Mouse (Mus musculus): Measurements from ENCODE around the gene Lbx1.

Gene Lbx1

DNA sequence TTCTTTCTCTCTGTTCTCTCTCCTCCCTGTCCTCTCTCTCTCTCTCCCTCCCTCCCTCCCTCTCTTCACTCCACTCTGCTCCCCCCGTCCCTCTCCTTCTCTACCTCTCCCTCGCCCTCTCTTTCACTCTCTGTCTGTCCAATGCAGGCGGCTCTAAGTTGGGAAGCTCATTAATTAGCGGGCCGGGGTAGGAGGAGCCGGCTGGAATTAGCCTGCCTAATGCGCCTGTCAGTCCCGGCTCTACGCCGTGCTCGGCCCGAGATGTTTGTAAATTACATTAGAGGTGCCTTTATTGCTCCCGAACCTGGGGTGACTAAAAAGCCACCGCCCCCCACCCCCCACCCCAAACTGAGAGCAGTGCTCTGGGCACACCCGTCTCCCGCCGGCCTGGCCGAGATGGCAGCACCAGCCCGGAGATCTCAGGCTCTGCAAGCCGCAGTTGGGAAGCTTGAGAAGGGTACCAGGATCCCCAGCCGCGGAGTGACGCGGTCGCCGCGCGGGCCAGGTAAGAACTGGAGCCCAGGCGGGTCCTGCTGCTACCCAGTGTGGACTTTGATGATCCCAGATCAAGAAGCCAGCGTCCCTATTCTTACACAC is at the start of gene Lbx1:
Gene Lbx1 (minus strand): TSS at position 47 of the 597 bp plus-strand sequence.
- in situ Hi-C loops (cut with MboI; ENCODE audit: low pct_unique_long_range_greater_than_20kb in 1 of 2, low sequenced_read_pairs in 2 of 2, unreplicated experiment in 1 of 2), result loop anchor here (5.0 to 25.0 kb wide), 5 partner anchors 66 to 1624 kb away; partner anchors contain the start of genes Fgf8 (in 1 of the 2), Nkx2-3 (in 1 of the 2), Npm3 (in 1 of the 2) and Tlx1 (in 1 of the 2)

DNA sequence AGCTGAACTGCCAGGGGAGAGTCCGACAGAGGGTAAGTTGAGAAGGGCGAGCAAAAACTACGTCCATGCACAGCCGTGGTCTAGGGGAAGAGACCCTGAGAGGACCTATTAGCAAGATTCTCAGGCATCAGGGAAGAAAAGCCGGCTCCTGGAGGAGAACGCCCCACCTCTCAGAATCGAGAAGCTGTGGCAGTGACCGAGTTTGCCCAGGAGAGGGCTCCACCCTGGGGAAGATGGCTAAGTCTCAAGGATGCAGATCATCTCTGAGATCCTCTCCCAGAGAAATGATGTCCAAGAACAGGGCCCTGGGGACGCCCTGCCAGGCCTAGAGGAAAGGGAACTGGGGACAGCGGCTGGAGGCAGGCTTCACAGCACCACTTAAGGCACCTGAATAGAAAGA is 47.7 kb upstream of the Lbx1 start:
- in situ Hi-C loops (cut with MboI; ENCODE audit: low pct_unique_long_range_greater_than_20kb in 1 of 2, low sequenced_read_pairs in 2 of 2, unreplicated experiment in 1 of 2), result no loop called here

DNA sequence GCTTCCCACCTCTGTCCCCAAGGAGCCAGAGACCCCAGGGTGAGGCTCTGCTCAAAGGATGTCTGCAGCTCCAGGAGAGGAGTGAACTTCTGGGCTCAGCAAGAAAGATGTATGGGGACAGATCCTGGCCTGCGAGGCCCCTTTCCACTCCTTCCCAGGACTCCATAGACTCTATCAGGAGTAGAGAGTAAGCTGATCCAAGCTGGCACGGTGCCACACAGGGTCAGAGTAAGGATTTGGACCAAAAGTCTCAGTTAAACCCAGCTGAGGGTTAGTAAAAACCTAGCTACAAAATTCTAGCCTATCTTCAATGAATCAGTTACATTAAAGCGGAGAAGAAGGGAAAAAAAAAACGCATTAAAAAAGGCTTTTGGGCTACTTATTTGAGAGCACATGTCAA is 40.6 kb upstream of the Lbx1 start:
- in situ Hi-C loops (cut with MboI; ENCODE audit: low pct_unique_long_range_greater_than_20kb in 1 of 2, low sequenced_read_pairs in 2 of 2, unreplicated experiment in 1 of 2), result no loop called here

DNA sequence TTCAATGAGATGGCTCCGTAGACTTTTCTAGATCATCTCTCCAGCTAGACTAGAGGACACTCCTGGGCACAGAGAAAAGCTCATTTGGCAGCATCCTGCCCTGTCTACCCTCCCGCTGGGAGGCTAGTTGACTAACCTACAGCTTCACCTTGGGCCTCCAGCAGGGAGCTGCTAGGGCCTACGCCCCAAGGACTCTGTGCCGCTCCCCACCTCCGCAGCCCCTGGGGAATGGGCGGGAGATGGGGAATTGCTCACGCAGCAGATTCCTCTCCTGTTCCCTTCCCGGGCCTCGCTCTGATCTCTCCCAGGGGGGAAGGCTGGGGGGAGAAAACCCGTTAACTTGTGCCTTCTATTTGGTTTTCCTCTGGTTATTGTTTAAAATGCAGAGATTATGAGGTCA is 36.4 kb upstream of the Lbx1 start:
- in situ Hi-C loops (cut with MboI; ENCODE audit: low pct_unique_long_range_greater_than_20kb in 1 of 2, low sequenced_read_pairs in 2 of 2, unreplicated experiment in 1 of 2), result no loop called here

DNA sequence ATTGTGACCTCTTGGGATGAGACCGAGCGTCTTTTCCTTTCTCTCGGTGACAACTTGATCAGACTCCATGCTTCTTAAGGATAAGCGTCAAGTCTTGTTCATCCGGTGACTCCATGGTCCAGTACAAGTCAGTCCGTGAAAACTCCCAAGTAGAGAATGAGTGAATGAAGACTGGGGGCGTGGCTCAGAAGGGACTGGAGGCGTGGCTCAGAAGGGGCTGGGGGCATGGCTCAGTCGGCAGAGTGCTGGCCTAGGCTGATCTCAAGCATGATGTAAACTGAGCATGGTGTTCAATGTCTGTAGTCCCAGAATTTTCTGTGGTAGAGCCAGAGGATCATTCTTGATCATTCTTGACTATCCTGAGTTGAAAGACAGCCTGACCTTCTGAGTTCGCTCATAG is 27.4 kb upstream of the Lbx1 start:
- in situ Hi-C loops (cut with MboI; ENCODE audit: low pct_unique_long_range_greater_than_20kb in 1 of 2, low sequenced_read_pairs in 2 of 2, unreplicated experiment in 1 of 2), result no loop called here

DNA sequence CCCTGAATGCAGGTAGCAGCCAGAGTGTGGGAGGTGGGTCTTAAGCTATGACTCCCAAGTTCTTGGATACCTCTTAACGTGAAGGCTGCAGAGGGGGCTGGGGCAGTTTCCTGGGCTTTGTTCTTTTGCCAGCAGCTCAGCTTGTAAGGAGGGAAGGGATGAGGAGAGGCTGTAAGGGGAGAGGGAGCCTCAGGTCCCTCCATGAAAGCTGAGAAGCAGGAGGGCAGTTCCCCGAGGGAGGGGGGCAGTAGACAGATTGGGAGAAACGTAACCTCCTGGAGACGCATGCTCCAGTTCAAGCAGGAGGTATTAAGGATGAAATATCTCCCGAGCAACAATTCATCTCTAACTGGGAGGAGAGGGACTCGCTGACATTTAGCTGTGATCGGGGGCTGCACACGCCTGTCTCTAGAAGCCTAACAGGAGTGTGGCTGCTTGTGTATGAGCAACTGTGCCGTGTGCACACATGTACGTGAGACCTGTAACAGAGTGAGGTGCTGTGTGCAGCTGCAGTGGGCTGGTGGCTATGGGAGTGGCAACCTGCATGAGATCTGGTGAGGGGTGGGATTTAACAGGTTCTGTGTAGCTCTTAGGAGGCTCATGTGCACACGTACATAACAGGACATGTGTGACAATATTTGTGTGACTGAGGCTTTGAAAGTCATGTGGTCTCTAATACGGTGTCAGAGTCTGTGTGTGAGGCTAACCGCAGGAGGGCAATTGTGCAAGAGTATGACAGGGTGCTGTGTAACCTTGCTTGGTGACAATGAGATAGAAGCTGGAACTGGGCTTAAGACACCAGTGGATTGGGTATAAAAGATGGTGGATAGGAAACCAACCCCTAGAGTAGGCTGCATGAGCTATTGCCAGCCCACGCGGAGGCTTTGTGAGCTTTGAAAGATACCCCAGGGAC is 22.1 kb upstream of the Lbx1 start:
- in situ Hi-C loops (cut with MboI; ENCODE audit: low pct_unique_long_range_greater_than_20kb in 1 of 2, low sequenced_read_pairs in 2 of 2, unreplicated experiment in 1 of 2), result no loop called here

DNA sequence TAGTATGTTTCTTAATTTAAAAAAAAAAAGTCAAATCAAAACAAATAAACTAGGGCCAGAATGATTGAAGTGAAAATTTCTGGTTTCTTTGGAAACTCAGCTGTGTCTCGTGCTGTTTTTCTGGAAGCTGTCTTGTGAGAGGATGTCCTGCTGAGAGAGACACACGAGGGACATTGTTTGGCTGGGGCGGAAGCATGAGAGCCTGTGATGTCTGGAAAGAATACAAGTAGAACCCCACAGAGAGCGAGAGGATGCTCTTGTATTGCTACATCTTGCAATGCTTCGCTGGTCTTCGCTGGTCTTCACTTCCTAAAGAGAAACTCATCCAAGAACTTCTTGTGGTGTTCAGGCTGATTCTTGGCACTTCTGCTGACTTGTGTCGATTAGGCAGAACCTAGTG is 19.2 kb upstream of the Lbx1 start:
- in situ Hi-C loops (cut with MboI; ENCODE audit: low pct_unique_long_range_greater_than_20kb in 1 of 2, low sequenced_read_pairs in 2 of 2, unreplicated experiment in 1 of 2), result no loop called here

DNA sequence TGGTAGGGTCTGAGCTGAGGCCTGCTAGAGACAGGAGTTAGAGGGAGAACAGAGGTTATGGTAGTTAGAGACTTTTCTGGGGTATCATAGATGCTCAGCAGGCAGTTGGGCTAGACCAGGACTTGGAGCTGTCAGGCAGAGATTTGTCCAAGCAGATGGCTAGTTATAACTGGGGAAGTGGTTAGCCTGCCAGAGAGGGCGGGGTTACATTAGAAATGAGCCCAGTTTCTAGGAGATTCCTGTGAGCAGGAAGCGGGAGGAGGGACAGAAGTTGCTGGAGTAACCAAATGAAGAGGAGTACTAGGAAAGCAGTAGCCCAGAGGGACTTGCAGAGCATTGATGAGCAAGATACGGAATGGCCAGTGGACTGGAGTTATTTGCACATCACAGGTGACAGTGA is 16.8 kb upstream of the Lbx1 start:
- in situ Hi-C loops (cut with MboI; ENCODE audit: low pct_unique_long_range_greater_than_20kb in 1 of 2, low sequenced_read_pairs in 2 of 2, unreplicated experiment in 1 of 2), result no loop called here

DNA sequence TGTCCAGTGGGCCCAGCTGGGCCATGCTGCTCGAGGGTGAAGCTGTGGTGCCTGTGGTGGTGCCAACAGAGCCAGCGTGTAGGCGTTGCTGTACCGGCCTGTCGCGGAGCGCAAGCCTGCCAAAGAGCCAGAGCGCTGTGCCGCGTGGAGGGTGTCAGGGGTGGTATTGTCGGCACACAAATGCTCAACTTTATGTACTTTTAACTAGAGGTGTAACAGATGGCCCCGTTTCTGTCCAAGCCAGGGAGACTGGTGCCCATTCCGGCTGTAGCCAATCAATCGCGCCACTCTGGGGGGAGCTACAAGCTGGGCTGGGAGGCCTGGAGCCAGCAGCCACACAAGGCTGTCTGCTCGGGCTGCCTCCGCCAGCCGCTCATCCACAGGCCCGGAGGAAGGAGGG is 13.1 kb upstream of the Lbx1 start:
- in situ Hi-C loops (cut with MboI; ENCODE audit: low pct_unique_long_range_greater_than_20kb in 1 of 2, low sequenced_read_pairs in 2 of 2, unreplicated experiment in 1 of 2), result loop anchor here in 1 of 2 experiments (25.0 kb wide), 1 partner anchor 1636 kb away; the partner anchor contains the start of gene Nkx2-3

DNA sequence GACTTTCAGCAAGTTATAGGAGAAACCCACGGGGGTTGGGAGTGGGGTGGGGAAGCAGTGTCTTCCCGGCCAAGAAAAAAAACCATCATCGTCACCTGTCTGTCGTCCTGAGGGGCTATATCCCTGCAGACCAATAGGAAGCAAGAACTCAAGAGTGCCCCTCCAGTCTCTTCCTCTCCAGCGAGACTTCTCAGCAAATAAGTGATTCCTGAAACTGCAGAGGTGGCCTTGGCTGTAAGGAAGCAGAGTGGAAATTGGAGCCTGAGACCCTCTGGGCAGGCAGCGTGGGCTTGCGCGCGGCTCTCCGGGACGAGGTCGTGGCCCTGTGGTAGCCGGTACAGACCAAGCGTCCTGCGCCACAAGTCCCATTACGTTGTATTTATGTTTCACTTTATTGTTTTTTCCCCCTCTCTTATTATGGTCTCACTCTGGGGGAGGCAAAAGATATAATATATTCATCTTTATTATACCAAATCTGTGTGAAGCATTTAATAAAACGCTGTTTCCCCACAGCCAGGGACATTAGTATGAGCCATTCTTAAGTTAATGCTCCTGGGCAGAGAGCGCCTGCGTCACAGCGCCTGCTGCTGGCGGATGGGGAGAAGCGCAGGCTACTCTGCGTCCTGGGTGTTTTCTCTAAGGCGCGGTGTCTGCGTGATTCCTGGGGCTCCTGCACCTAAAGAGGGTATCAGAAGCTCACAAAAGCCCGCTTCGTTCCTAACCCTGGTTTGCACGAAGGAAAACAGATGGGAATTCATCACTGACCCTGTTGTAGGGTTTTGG is 8.5 kb upstream of the Lbx1 start:
- in situ Hi-C loops (cut with MboI; ENCODE audit: low pct_unique_long_range_greater_than_20kb in 1 of 2, low sequenced_read_pairs in 2 of 2, unreplicated experiment in 1 of 2), result loop anchor here in 1 of 2 experiments (25.0 kb wide), 1 partner anchor 1632 kb away; the partner anchor contains the start of gene Nkx2-3

DNA sequence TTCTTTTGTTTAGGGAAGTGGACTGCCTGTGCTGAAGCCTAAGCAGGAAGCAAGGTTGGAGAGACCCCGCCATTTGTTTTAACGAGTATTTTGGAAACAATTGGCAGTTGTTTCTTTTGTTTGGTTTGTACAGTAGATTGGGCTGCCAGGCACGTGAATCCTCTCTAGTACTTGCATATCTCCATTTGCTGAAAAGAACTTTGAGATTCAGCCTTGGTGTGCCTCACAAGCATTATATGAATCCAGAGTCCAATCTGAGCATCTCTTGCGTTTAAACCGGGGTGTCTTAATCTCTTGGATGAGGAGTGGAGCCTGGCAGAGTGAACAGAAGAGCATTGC is 7.6 kb upstream of the Lbx1 start:
- in situ Hi-C loops (cut with MboI; ENCODE audit: low pct_unique_long_range_greater_than_20kb in 1 of 2, low sequenced_read_pairs in 2 of 2, unreplicated experiment in 1 of 2), result loop anchor here in 1 of 2 experiments (25.0 kb wide), 1 partner anchor 1631 kb away; the partner anchor contains the start of gene Nkx2-3

DNA sequence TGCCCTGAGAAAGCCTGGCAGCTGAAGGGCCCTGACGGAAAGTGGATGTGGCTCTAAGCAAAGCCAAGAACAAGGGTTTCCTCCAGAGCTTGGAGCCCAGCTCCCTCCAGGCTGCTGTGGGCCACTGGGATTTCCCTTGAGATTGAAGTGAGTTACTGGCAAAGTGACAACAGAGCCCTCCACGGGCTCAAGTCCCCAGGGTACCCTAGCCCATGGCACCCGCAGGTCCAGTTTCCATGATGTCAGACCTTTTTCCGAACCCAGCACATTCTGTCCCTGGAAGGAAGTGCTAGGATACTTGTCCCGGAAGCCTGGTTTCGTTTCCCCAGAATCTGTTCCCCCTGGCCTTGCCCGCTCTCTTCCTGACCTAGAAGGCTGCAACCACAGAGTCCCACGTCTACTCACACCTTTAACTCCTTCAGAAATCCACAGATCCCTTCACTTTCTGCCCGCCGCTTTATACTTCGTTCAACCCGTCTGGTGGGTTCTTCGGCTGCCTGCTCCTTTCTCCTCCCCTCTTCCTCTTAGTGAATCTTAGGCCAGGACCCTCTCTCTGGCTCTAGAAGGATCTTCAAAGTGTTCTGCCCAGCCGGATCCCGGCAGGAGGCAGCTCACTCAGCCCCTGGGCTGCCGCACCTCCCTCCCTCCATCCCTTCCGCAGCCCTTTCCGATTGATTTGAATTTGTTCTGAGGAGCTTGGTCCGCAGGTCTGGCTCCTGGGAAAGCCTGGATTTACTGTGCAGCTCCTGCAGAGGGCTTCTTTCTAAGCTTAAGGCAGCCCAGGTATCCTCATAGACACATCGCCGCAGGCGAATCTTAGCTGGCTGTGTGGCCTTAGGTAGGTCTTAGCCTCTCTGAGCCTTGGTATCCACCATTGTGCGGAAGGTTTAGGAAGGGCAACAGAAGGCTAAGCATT is 7.0 kb upstream of the Lbx1 start:
- in situ Hi-C loops (cut with MboI; ENCODE audit: low pct_unique_long_range_greater_than_20kb in 1 of 2, low sequenced_read_pairs in 2 of 2, unreplicated experiment in 1 of 2), result loop anchor here in 1 of 2 experiments (25.0 kb wide), 1 partner anchor 1630 kb away; the partner anchor contains the start of gene Nkx2-3

DNA sequence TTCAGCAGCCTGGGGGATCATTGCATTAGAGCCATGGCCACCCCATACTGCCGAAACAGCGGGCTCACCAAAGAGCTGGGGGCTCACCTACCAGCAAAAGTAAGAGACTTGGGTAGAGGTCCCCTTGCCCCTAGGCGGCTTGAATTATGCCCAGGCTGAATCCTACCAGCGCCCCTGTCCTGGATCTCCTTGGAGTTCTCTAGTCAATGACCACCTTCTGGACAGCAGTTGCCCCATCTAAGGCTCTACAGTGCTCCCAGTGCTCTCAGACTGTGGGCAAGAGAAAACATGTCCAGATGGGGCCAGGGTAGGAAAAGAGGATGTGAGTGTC is 6.4 kb upstream of the Lbx1 start:
- in situ Hi-C loops (cut with MboI; ENCODE audit: low pct_unique_long_range_greater_than_20kb in 1 of 2, low sequenced_read_pairs in 2 of 2, unreplicated experiment in 1 of 2), result loop anchor here in 1 of 2 experiments (25.0 kb wide), 1 partner anchor 1630 kb away; the partner anchor contains the start of gene Nkx2-3

DNA sequence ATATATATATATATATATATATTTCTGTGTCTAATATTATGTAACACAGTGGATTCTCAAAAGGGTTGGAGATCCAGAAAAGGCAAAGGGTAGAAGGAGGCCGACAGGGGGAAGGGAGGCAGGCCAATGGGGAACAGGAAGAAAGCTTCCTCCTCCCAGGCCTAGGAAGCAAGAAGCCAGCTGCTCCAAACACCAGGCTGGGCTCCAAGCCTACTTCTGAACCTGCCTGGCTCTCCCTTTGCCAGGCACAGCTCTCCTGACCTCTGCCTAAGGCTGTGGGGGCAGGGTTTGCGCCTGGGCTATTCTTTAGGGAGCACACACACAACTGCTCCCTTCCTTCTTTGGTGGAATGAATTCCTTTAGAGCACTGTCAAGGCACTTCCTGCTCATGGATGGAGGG is 4.4 kb upstream of the Lbx1 start:
- in situ Hi-C loops (cut with MboI; ENCODE audit: low pct_unique_long_range_greater_than_20kb in 1 of 2, low sequenced_read_pairs in 2 of 2, unreplicated experiment in 1 of 2), result loop anchor here in 1 of 2 experiments (25.0 kb wide), 1 partner anchor 1628 kb away; the partner anchor contains the start of gene Nkx2-3

DNA sequence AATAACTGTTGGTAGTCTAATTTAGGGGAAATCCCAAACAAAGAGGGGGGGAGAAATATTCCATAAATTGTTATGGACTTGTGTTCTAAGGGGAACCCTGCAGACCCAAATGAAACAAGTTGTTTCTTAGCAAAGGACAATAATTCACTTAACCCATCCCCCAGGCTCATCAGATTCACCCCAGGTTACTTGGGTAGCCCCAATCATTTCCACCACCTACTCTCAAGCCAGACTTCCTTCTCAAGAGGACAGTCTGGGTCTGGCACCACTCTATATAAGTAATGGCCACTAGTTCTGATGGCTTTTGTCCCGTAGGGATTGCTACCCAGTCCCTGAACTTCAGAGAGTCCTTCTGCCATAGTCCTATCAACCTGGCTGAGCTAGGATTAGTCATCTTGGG is 3.6 kb upstream of the Lbx1 start:
- in situ Hi-C loops (cut with MboI; ENCODE audit: low pct_unique_long_range_greater_than_20kb in 1 of 2, low sequenced_read_pairs in 2 of 2, unreplicated experiment in 1 of 2), result loop anchor here (5.0 to 25.0 kb wide), 5 partner anchors 63 to 1627 kb away; partner anchors contain the start of genes Fgf8 (in 1 of the 2), Nkx2-3 (in 1 of the 2), Npm3 (in 1 of the 2) and Tlx1 (in 1 of the 2)

DNA sequence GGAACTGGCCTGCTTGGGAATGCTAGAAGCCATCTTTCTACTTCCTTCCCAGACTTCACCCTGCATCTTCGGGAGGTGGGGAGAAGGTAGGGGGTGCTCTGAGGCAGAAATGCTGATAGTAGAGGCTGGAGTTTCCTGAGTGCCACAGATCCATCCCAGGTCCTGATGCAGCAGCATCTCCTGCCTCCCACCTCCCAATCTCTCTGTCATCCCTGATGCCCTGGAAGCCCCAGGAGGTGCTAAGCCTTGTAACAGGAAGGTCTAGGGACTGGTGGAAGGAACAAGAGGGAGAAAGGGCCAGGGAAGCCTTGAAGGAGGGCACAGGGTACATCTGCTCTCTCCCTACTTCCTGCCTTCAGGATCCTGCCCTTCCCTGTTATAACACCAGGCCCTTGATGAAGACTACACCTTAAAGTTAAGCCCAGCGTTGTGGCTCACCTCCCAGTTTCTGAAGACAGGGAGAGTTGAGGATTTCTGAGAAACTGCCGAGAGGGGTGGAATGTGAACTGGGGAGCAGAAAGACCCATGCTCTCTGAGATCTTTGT is 2.1 kb upstream of the Lbx1 start:
- in situ Hi-C loops (cut with MboI; ENCODE audit: low pct_unique_long_range_greater_than_20kb in 1 of 2, low sequenced_read_pairs in 2 of 2, unreplicated experiment in 1 of 2), result loop anchor here (5.0 to 25.0 kb wide), 5 partner anchors 65 to 1625 kb away; partner anchors contain the start of genes Fgf8 (in 1 of the 2), Nkx2-3 (in 1 of the 2), Npm3 (in 1 of the 2) and Tlx1 (in 1 of the 2)

DNA sequence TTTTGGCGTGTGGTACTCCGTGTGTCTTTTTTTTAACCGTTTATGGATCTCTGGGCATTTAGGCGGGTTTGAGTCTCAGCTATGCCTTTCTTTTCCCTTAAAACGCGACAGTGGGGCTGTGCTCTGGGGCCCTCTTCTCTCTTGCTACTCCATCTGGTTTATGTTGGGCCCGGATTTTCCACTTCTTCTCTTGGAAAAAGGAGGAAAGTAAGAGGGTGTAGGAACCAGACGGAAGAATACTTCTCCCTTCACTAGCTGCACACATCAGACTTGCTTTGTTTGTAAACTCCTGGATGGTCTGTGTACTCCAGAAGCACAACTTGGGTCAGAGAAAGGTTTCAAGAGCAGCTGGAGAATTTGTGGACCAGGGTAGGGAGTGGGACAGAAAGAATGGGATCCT is 1.5 kb upstream of the Lbx1 start:
- in situ Hi-C loops (cut with MboI; ENCODE audit: low pct_unique_long_range_greater_than_20kb in 1 of 2, low sequenced_read_pairs in 2 of 2, unreplicated experiment in 1 of 2), result loop anchor here (5.0 to 25.0 kb wide), 5 partner anchors 65 to 1625 kb away; partner anchors contain the start of genes Fgf8 (in 1 of the 2), Nkx2-3 (in 1 of the 2), Npm3 (in 1 of the 2) and Tlx1 (in 1 of the 2)

Measured in mouse embryonic stem cell (cell line).